Mouse (Mus musculus) ES-Bruce4 (cell line): ENCODE results near the gene Egln2.

ENCODE experiments used
- CTCF ChIP-seq: IDR thresholded peaks from one replicate; pipeline ENCODE4 v1.8.1; 2011; ENCODE audit warnings: low read depth, low read length
- POLR2A ChIP-seq: IDR thresholded peaks from one replicate; pipeline ENCODE4 v1.8.1; 2011; ENCODE audit warnings: low read length; ENCODE audit not compliant: insufficient read depth

DNA sequence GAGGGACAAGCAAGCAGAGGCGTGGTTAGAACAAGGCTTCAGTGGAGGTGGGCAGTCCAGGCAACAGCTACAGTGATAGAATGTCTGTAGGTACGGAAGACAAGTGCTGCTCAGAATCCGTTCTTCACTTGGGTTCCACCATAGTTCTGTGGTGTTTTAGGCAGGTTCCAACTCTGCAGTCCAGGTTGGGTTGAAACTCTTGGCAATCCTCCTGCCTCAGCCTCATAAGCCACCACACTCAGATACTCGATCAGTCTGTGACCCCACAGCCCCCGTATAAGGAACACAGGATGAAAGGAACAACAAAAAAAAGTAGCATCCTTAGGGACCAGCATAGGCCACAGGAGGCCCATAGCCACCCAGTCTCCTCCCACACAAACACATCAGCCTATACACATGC is 25.8 kb upstream of the Egln2 start:
- TF ChIP-seq POLR2A (no peak), CTCF (no peak)
